Mouse (Mus musculus): Measurements from ENCODE around the gene Fbxw8.

DNA sequence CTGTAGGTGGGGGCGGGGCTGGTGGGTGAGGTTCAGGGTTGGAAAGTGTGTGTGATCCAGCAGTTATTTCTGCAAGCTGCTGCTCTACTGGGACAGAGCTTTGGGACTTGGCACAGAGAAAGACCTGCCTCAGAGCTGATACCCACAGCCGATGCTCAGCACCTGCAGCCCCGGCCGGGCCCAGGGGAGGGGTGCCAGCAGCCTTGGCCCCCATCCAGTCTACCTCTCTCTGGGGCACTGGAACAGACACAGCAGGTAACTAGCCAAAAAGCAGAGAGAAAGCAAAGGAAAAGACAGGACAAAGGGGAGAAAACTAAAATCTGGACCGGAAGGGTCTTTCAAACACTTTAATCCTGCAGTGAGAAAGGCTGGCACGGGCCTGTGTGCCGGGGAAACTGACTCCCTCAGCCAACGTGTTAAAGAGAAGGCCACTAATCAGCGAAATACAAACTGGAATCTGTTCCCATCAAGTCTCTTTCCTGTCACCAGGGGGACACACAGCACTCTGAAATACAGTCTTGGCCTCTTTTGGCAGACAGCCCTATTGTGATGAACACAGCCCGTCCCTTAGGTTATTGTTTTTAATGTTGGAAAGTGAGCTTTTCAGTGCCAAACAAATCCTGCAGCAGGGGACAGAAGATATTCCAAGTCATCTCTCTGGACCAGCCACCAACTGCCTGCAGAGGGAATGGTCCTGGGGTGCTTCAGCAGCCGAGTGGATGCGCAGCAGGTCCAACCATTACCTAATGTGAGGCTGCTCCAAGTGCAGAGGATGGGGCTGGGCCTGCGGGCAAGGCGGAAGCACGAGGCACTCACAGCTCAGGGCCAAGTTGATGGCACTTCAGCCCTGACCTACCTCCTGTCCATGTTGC lies 78.3 kb downstream of the Fbxw8 start:
- TF ChIP-seq CTCF (IDR thresholded peaks at IDR 0.05; ENCODE audit: low read depth) (no peak), EP300 (IDR thresholded peaks at IDR 0.05; ENCODE audit: low read depth) (no peak)
